Mouse (Mus musculus) lung, postnatal 0 days (tissue): ENCODE results near the gene Ptch1.

ENCODE experiments used
- CTCF ChIP-seq: IDR thresholded peaks from 2 replicates; pipeline ENCODE4 v1.5.1; 2016; ENCODE audit warnings: antibody characterized with exemption, mild to moderate bottlenecking
- EP300 ChIP-seq: IDR thresholded peaks from 2 replicates; pipeline ENCODE4 v1.6.1; 2016; ENCODE audit warnings: antibody characterized with exemption, mild to moderate bottlenecking, control low read depth

DNA sequence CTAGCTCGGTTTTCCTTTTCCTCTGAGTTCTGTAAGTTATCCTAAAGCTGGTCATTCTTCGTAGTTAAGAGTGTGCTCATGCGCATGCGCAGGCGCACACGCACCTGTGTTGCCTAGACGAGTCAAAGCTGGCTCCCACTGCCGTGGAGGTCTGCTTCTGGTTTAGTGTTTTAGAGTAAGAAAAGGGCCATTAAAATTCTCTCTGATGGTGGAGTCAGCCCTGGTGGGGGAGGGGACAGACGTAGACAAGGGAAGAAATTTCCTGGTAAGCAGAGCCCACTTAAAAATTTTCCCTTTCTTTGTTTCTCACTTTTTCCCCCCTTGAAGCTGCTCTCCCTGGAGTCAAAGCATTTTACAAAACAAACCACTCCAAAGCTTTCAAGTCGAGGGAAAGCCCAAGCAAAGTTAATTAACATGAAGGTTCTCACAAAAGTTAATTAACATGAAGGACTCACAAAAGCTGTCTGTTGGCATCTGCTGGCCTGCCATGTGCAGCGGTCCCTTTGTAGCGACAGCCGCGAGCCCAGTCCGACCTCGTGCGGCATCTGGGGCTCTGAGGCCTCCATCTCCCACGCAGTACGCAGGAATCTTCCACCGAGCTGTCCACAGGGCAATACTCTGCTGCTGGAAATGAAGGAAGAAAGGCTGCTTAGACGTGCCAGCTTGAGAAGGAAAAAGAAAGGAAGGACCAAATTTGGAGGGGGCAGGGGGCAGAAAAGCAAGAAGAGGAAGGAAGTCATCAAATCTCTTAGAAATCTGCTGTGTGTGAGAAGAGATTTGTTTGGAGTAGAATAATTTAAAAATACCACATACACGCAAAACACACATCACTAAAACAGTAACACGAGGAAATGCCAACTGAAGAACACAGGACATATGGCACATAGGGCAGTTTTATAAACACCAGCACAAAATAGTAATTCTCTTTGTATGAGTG is 76.5 kb downstream of the Ptch1 start, which contains the start of gene Fancc:
- TF ChIP-seq CTCF (no peak), EP300 (no peak)
